Mouse (Mus musculus): ENCODE results near the gene Ston2. TPM values are rescaled to one million over a fixed set of nuclear protein-coding genes. Genes with fewer than 3 reads are reported as not detected.
"Not testable (repeated sequence)": the region's sequence is repeated elsewhere in the genome, so short reads cannot be mapped to it uniquely, and the experiment has no call there.

The Ston2 gene
- total RNA-seq, 1 experiment from 2014 or later: 18.2 TPM

DNA sequence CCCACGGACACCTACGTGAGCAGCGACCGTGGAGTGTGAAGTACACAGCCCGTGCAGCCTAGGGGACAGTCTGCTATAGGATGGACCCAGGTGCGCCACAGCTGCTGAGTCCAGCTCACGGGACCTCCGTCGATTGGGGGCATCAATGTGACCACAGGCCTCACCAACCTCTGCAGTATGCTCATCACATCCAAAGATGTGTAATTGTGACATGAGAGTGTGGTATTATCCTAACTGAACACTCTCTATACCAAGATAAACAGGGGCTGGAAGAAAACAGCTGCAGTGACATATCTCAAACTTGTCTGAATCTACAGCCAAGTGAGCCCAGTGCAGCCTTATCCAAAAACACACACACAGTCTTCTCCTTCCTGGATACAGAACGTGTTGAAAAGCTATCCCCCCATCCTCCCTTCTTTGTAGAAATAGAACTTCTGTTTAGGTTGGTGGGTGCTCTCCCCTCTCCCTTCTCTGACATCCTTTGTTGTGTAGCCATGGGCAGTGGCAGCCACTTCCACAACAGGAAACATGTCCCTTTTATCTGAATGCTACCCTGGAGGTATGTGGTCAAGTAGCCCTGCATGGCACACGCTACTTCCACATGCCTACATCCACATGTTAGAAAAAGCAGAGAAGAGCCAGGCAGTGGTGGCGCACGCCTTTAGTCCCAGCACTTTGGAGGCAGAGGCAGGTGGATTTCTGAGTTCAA lies 30.2 kb downstream of the Ston2 start:
- no peak for ATAC-seq (ENCODE audit: extremely low read depth, insufficient number of reproducible peaks, low FRiP score, poor library complexity, severe bottlenecking)

DNA sequence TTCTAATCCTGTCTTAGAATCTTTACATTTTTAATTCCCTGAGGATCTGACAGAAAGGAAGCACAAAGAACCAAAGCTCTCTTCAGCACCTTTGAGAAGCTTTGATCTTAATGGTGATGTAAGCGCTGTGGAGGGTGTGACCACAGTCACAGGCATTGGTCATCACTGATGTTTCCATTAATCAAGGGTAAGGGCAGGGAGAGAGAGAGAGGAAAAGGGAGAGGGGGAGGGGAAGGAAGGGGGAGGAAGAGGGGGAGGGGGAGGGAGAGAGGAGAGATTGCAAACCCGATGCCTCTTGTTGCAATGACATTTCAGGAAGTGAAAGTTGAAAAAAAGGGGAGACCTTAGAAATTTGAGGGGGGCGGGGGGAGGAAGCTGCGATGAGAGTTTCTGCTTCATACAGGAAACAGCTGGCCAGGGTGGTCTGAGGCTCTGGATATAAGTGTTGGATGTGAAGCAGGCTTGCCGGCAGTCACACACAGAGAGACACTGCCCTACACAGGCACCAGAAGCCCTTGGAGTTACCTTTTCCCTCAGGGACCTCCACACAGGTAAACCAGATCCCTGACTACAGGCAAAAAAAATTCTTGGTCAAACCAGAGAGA lies 31.5 kb downstream of the Ston2 start:
- peak; percentile 57 for ATAC-seq (ENCODE audit: extremely low read depth, insufficient number of reproducible peaks, low FRiP score, poor library complexity, severe bottlenecking)

DNA sequence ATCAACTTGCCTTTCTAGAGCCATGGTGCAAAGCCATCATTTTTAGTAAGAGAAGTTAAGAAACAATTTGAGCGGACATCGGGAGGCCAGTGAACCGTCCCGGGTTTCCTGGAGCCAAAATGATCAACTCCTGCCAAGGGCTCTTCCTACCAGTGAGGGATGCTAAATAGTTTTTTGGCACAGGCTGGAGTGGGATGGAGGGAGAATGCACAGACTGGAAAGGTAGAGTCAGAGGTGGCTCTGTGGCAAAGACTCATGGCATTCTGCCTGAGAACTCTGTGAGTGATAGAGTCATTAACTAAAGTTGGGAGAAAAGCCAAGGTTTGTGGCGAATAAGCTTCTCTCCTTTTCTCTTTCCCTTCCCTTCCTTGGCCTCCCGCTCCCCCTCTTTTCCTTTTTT lies 33.6 kb downstream of the Ston2 start:
- ATAC-seq (ENCODE audit: extremely low read depth, insufficient number of reproducible peaks, low FRiP score, poor library complexity, severe bottlenecking): no peak

DNA sequence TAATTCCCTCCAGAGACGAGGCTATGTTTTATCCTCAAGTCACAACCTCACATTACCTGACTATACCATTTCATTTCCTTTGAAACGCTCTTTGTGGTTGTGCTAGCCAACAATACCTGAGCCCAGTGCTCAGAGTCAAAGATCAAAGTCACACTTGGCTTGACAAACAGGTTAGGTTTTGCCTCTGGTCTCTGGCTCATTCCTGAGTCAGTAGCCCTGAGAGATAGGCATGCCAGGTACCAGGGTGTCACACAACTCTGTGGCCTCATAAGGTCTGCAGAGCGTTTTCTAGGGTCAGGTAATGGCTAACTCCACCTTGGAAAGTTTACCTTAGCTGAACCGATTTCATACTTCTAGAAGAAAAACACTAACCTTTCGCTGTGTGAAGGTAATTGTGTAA lies 35.5 kb downstream of the Ston2 start:
- ATAC-seq (ENCODE audit: extremely low read depth, insufficient number of reproducible peaks, low FRiP score, poor library complexity, severe bottlenecking): no peak

DNA sequence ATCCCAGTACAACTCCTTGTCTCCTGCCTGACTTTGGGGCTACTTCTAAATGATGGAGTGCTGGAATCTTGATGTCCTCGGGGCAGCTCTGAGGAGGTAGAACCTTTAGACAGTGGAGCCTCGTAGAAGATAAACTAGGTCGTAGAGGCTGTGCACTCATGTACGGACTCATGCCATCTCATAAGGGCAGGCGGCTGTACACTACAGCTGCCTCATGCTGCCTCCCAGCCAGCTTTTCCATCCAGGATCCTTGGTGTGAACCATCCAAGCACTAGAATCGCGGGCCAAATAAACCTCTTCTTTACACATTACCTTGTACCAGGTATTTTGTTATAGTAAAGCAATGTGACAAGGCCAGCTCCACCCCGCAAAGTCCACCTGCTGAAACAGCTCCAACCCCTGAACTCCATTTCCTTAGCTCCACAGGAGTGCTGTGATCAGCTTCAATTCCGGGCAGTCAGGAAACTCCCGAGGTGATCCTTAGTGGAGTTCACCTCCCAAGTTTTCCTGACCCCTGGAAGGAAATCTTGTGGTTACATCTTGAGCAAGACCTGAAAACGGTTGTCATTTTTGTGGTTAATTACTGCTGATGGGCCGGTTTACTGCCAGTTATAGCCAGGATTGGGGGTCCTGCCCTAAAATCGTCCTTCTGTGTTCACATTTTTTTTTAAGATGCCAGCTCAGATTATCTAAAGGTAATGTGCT lies 36.1 kb downstream of the Ston2 start:
- no peak for ATAC-seq (ENCODE audit: extremely low read depth, insufficient number of reproducible peaks, low FRiP score, poor library complexity, severe bottlenecking)

DNA sequence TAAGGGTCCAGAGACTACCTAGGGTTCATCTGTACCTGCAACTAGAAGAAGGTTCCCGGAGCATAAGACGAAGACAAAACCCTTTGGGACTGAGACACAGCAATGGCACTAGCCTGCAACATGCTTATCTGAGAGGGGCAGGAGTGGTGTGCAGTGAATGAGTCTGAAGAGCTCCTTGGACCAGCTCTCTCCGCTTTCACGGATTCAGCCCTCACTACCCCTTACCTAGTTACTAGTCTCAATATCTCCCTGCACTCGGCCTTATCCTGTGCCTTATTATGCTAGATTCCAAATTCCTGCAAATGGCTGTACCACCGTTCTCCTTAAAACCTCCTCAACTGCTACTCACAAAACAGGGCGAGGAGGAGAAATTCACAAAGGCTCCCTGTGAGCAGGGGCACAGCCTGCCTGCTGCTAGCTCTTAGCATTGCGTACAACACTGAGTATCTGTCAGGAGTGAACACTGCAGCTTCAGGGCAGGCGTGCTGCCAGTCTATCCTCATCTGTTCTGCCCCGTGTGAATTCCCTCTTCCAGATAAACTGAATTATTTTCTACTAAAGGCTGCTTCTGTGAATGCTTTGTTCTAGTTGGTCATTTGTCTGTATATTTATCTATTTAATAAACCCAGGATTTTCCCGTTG lies 38.5 kb downstream of the Ston2 start:
- no peak for ATAC-seq (ENCODE audit: extremely low read depth, insufficient number of reproducible peaks, low FRiP score, poor library complexity, severe bottlenecking)

DNA sequence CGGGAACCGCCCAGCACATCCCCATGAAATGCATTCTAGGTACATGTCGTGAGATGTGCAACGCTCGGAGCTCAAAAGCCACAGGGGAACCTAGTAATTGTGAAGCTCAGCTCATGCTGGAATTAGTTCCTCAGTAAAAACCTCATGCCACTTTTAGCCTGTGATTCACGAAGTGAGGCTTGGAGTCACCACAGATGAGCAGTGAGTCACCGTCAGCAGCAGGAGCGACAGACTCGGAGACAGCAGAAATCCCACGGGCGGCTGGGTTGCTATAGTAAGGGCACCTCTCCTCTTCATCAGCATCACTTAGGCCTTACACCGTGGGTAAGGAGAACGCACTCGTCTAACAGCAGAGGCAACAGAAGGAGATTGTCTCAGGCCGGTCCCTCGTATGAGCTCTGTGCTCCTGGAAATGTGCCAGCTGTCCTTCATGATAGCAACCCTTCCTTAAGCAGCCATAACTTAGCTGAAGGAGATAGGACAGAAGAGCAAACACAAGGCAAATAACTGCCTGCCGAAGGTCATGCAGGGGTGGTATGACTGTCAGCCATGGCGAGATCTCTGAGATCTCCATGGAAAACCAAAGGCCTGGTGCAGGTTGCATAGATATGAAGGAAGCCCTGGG lies 39.8 kb downstream of the Ston2 start:
- ATAC-seq (ENCODE audit: extremely low read depth, insufficient number of reproducible peaks, low FRiP score, poor library complexity, severe bottlenecking): no peak

DNA sequence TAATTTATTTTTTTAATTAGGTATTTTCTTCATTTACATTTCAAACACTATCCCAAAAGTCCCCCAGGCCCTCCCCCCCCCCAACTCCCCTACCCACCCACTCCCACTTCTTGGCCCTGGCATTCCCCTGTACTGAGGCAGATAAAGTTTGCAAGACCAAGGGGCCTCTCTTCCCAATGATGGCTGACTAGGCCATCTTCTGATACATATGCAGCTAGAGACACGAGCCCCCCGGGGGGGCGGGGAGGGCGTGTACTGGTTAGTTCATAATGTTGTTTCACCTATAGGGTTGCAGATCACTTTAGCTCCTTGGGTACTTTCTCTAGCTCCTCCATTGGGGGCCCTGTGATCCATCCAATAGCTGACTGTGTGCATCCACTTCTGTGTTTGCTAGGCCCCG lies 41.3 kb downstream of the Ston2 start:
- ATAC-seq (ENCODE audit: extremely low read depth, insufficient number of reproducible peaks, low FRiP score, poor library complexity, severe bottlenecking): not testable (repeated sequence)

DNA sequence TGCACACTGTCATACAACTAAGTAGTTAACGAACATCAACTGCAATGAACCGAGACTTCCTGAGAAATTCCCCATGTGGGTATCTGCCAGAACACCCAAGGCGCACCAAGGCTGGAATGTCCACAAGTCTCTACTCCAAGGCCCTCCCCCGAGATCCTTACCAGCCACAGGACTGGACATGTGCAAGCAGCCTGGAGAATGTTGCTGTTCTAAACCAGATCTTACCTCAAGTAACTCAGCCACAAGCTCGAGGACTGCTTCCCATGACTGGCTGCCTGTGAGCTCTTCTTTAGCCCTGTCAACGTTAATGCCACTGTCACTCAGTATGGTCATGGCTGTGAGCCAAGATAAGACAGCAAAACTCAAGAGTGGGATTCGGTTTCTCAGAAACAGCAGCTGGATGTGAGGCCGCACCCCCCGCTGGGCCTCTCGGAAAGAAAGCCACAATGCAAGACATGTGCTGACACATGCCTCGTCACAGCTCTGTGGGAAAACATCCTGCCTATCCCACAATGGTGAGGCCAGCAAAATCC lies 42.4 kb downstream of the Ston2 start:
- ATAC-seq (ENCODE audit: extremely low read depth, insufficient number of reproducible peaks, low FRiP score, poor library complexity, severe bottlenecking): no peak

DNA sequence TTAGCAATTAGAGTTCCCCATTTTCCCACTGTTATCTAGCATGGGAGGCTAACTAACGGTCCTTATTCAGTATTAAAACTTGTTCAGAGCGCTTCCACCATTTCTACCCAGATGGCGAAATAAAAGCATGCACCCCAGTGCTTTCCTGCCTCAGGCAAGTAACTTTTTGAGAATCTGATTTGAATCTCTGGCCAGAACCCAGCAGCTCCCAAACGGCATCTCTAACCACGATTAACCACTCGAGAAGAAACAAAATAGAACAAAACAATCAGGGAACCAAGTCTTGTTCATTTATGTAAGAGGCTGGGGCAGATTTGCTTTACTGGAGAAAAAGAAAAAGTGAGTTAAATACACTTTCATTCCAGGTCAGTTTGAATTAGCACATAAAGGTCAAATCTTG lies 44.1 kb downstream of the Ston2 start:
- ATAC-seq (ENCODE audit: extremely low read depth, insufficient number of reproducible peaks, low FRiP score, poor library complexity, severe bottlenecking): no peak

DNA sequence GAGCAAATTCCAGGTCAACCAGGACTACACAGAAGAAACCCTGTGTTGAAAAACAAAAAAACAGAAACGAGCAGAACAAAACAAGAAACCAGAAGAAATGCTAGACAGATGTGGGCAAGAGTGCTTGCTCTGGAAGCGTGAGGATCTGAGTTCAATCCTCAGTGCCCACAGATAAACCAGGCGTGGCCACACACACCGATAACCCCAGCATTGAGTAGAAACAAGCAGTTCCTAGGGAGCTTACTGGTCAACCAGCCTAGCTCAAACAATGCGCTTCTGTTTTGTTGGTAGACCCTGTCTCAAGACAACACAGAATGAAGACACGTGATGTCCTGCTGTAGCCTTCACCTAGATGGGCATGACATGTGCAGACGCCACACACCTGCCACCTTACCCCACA lies 45.3 kb downstream of the Ston2 start:
- ATAC-seq (ENCODE audit: extremely low read depth, insufficient number of reproducible peaks, low FRiP score, poor library complexity, severe bottlenecking): no peak

DNA sequence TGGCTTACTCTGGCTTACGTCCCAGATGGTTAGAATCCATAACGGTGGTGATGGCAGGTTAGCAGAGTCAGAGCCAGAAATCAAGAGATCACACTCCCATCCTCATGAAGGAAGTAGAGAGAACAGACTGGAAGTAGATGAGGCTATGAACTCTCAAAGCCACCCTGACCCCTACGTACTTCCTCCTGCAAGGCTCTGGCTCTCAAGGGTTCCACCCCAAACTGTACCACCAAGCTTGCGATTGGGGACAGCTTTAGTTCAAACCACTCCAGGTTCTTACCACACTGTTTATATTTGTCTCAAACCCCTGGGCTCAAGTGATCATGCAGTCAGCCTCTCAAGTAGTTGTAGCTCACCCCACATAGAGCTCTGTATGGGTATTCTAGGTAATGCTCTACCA lies 49.8 kb downstream of the Ston2 start:
- no peak for ATAC-seq (ENCODE audit: extremely low read depth, insufficient number of reproducible peaks, low FRiP score, poor library complexity, severe bottlenecking)

DNA sequence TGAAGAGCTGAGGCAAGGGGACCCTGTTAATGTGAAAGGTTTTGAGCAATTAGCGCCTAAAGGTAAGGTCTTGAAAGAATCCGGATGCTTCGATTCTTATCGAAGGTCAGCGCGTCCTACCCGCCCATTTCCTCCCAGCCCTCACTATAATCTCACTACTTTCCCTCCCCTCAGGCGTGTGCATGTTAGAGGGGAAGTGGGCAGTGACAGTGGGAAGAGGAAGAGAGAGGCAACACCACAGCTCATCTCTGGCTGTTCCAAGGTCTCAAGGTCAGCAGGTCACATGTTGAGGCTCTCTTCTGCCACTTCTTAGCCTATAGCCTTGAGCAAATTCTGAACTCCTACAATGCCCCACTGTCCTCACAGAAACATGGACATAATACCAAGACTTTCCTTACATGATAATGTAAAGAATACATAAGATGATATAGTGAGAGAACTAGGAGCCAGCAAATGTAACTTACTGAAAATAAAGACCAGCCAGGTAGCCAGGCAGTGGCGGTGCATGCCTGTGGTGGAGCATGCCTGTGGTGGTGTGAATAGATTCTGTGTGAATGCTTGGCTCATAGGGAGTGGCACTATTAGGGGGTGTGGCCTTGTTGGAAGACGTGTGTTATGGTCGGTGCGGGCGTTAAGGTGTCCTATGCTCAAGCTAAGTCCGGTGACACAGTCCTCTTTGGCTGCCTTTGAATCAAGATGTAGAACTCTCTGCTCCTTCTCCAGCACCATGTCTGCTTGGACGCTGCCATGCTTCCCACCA lies 51.8 kb downstream of the Ston2 start:
- peak; percentile 65 for ATAC-seq (ENCODE audit: extremely low read depth, insufficient number of reproducible peaks, low FRiP score, poor library complexity, severe bottlenecking)

DNA sequence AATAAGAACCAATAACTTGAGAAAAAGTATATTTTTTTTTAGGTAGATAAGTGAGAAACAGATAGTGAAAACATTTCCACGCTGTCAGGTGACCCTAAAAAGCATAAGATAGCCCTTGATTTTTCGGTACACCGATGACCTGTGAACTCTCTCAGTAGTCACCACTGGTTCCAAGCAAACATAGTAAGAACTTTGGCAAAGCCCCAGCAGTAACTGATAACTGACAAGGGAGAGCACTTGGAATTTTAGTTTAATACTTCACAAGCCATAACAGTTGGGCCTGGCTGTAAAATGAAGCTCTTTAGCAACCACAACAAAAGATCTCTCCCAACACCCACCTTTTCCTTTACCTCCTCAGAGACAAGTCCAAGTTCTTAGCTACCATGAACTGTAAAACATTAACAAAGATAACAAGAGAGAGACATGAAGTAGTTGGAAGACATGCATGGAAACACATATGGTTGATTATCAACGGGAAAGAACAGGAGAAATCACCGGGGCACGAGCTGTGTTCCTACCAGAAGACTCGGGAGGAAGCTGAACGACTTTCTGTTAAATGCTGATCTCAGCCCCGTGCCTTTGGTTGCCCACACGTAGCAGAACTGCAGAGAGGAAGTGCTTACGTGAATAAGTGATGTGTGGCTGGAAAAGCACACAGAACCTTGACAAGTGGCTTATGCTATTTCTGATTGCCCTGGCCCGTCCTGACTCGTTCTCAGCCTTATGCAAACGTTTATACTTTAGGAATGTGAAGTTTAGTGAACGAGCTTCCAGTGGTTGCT lies 53.8 kb downstream of the Ston2 start:
- ATAC-seq (ENCODE audit: extremely low read depth, insufficient number of reproducible peaks, low FRiP score, poor library complexity, severe bottlenecking): peak; percentile 75

DNA sequence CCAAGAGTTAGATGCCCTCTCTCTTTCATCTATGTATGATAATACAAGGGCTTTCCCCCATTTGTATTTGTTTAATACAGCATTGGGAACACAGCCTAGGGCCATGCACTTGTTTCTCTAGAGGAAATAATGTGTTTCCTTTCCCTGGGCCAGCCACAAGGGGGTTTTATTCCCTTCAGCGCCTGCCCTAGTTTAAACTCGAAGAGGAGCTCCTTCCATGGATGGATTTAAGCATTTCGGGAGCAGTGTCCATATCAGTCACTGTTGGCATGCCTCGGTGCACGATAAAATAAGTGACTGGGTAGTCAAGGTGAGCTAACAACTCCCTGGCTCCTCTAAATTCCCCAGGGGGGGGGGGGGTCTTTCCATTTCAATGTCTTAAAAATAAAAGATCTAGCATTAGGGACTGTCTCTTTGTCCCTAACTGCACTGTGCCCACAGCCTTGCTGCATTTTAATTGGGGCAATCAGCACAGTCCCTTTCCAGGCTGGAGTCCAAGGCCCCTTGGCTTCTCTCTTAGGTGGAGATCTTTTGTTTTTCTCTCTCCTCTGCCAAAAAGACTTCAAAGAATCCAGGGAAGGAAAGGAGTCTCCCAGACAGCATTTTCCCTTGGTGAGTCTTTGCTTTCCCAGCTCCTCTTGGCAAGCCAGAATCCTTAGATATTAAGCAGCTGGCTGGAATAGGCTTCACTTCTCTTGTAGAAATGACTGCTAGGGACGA lies 55.3 kb downstream of the Ston2 start:
- no peak for ATAC-seq (ENCODE audit: extremely low read depth, insufficient number of reproducible peaks, low FRiP score, poor library complexity, severe bottlenecking)

DNA sequence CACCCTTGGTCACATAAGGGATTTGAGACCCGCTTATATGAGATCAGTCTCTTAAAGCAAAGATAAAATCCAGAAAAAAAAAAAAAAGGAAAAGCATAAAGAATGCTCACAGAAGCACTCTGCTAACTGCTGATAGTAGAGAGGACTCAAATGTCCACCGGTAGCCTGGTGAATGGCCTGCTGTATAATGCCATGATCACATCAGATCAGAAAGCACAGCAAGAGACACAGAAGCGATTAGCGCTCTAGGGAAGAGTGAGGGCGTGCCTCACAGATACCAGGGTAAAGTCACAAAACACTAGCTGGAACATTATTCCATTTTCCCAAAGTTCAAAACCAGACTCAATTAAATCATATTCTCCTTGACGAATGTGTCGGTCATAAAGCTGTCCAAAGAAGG lies 62.0 kb downstream of the Ston2 start:
- ATAC-seq (ENCODE audit: extremely low read depth, insufficient number of reproducible peaks, low FRiP score, poor library complexity, severe bottlenecking): no peak

DNA sequence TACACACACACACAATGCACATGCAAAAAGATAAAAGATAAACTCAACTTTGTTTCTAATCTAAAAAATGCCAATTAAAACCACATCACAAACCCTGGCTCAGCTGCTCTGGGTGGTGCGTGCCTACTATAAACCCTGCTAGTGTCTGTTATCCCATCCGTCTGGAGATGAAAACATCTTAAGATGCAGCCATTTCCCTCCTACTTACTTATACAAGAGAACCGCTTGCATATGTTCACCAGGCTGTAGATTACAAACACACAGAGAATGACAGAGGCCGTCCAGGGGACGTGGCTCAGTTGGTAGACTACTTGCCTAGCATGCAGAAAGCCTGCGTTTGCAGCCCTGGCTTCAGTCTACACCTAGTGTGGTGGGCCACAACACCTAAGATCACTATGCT lies 64.3 kb downstream of the Ston2 start:
- ATAC-seq (ENCODE audit: extremely low read depth, insufficient number of reproducible peaks, low FRiP score, poor library complexity, severe bottlenecking): no peak
